Mouse (Mus musculus) small intestine, adult 2 months (tissue): Measurements from ENCODE around the gene Arl3.

Experiments used
- CTCF ChIP-seq: fragments of 200-500 bp; IDR thresholded peaks from 2 replicates; pipeline ENCODE4 v1.5.1; 2012; ENCODE audit warnings: low read depth, mild to moderate bottlenecking, control low read depth, inconsistent platforms, low read length, moderate library complexity, mixed read lengths; ENCODE audit not compliant: insufficient replicate concordance, insufficient read length; ENCODE audit errors: extremely low read depth
- POLR2A ChIP-seq: fragments of 200-500 bp; IDR thresholded peaks from 2 replicates; pipeline ENCODE4 v1.6.1; 2012; ENCODE audit warnings: low read depth, mild to moderate bottlenecking, control low read depth, inconsistent platforms, low read length, moderate library complexity

- TF ChIP-seq POLR2A (no peak), CTCF (no peak)
Measured at GRCm38 (mm10) chr19:46489448-46489847, 83.5 kb downstream of the Arl3 start.
